Mouse (Mus musculus) C2C12 (cell line): ENCODE measurements around the gene Zfp322a.

Experiments
- CTCF ChIP-seq: IDR thresholded peaks from one replicate; pipeline ENCODE4 v1.5.1; 2011; ENCODE audit not compliant: control insufficient read depth, insufficient read depth, insufficient read length
- MYOG ChIP-seq: IDR thresholded peaks from one replicate; pipeline ENCODE4 v1.6.1; 2011; ENCODE audit not compliant: control insufficient read depth, insufficient read length; ENCODE audit errors: extremely low read depth
- USF1 ChIP-seq: IDR thresholded peaks from one replicate; pipeline ENCODE4 v1.6.1; 2011; ENCODE audit warnings: low read depth, mild to moderate bottlenecking, control low read depth, moderate library complexity

- no peak for TF ChIP-seq CTCF
- no peak for TF ChIP-seq MYOG
- no peak for TF ChIP-seq USF1
Observed at GRCm38 (mm10) chr13:23383127-23383526, 14.1 kb upstream of the Zfp322a start.
